Mouse (Mus musculus): ENCODE data around the gene Nol12. TPM values are rescaled to one million over a fixed set of nuclear protein-coding genes. Genes with fewer than 3 reads are reported as not detected.

Gene Nol12
- 19.3 and 24.1 TPM in 2 replicates for polyA plus RNA-seq (2012; rRNA removed)

DNA sequence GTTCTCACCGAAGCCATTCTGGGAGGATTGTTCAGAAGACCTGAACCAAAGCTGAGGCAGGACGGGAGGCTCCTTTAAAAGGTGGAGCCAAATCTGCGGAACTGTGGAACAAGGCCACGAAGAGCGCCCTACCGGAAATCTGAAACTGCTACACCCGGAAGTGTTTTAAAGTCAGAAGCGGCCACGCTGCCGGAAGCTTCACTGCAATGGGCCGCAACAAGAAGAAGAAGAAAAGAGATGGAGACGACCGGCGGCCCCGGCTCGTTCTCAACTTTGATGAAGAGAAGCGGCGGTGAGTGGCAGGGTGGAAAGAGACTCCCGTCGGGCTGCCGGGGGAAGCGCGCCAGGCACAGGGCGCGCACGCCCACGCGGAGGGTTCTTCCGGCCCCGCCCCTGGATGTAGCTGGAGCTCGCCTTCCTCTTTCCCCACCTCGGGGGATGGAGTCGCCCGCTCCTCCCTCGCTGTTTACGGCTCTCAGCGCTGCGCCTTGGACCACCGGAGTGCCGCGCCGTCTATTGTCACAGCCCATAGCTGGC is at the start of gene Nol12:
TSS of gene Nol12 (plus strand) at position 150 of the 537 bp plus-strand sequence.
- Histone ChIP-seq H3K36me3 (ENCODE audit: control insufficient read depth, insufficient read depth, low read length) (no peaks in the 10 kb centered on the region), H3K27me3 (replicated peaks; ENCODE audit: control insufficient read depth, insufficient read depth, low read length) (no peaks in the 10 kb centered on the region), H3K27ac (ENCODE audit: insufficient read depth, low read depth, low read length) (peak within 1 kb of the TSS; percentile 37; the same call in 1 of the 2 replicates), H3K4me3 (ENCODE audit: insufficient read depth, low read depth, low read length) (peak within 1 kb of the TSS; percentile 83), H3K4me1 (ENCODE audit: control insufficient read depth, insufficient read depth, low read length) (0 out of 2 replicates have a peak, but pooled peaks cover 4% of the 10 kb centered on the region)
- under 1% methylated on average over 42 of the region's 42 CpGs for WGBS
- TF ChIP-seq POLR2A (IDR thresholded peaks at IDR 0.05; ENCODE audit: low read depth, low read length) (peak; percentile 20), CTCF (conservative IDR thresholded peaks at IDR 0.05; ENCODE audit: insufficient read depth, insufficient read length, low read depth, low read length) (0 out of 2 replicates have a peak, but pooled peaks have one; percentile 5)
- peak; percentile 93 for DNase-seq

DNA sequence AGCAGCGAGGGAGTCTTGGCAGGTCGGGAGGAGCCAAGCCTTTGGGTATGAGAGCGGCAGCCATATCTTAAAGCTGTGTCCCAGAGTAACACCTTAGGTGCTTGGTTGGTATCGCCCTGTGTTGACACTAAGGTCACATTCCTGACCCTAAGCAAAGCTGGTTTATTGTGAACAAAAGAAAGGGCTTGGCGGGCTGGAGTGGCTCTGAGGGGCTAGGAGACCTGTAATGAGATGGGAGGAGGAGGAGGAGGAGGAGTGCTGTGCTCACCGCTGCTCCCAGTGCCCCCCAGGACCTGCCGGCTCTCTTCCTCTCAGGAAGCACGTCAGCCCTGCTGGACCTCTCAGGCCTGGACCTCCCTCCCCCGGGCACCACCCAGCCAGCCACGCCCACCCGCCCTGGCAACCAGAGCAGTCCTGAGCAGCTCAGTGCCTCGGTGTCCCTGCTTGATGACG is 45.3 kb upstream of the Nol12 start:
- DNase-seq = no peak
- Histone ChIP-seq H3K27me3 (replicated peaks; ENCODE audit: control insufficient read depth, insufficient read depth, low read length) (no peaks in the 10 kb centered on the region), H3K27ac (ENCODE audit: insufficient read depth, low read depth, low read length) (no peak overlapping the region), H3K36me3 (ENCODE audit: control insufficient read depth, insufficient read depth, low read length) (peaks cover 1% of the 10 kb centered on the region), H3K4me1 (ENCODE audit: control insufficient read depth, insufficient read depth, low read length) (no peaks in the 10 kb centered on the region), H3K4me3 (ENCODE audit: insufficient read depth, low read depth, low read length) (no peak overlapping the region)
- 51% methylated on average over 13 of the region's 13 CpGs for WGBS
- TF ChIP-seq POLR2A (IDR thresholded peaks at IDR 0.05; ENCODE audit: low read depth, low read length) (no peak), CTCF (conservative IDR thresholded peaks at IDR 0.05; ENCODE audit: insufficient read depth, insufficient read length, low read depth, low read length) (no peak)

DNA sequence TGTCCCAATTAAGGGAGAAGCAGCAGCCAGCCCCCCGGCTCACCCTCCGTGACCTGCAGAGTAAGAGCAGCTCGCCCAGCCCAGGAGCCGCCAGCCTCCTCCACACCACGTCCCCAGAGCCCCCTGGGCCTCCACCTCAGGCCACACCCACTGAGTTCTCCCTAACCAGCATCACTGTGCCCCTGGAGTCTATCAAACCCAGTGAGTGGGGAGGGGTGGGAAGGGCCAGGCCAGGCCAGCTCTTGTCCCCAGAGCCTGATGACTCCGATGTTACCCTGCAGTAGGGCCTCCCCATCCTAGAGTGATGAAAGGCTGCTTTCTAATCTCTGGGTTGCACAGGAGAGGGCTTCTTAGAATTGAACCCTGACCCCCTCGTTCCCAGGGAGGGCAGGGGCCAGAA is 42.3 kb upstream of the Nol12 start:
- H3K4me3 ChIP-seq (ENCODE audit: insufficient read depth, low read depth, low read length) = no peak overlapping the region
- TF ChIP-seq POLR2A (IDR thresholded peaks at IDR 0.05; ENCODE audit: low read depth, low read length) (no peak), CTCF (conservative IDR thresholded peaks at IDR 0.05; ENCODE audit: insufficient read depth, insufficient read length, low read depth, low read length) (no peak)
- H3K4me1 ChIP-seq (ENCODE audit: control insufficient read depth, insufficient read depth, low read length) = no peaks in the 10 kb centered on the region
- WGBS = 68% methylated on average over 7 of the region's 7 CpGs
- no peaks in the 10 kb centered on the region for H3K27me3 ChIP-seq (replicated peaks; ENCODE audit: control insufficient read depth, insufficient read depth, low read length)
- no peaks in the 10 kb centered on the region; the same call in none of the 2 replicates for H3K36me3 ChIP-seq (ENCODE audit: control insufficient read depth, insufficient read depth, low read length)
- H3K27ac ChIP-seq (ENCODE audit: insufficient read depth, low read depth, low read length) = no peak overlapping the region
- DNase-seq = no peak

GRCm38 (mm10) chr15:78894726-78895125 is 40.0 kb upstream of the Nol12 start:
- no peak for DNase-seq
- 79% methylated on average over 13 of the region's 13 CpGs for WGBS
- no peak for TF ChIP-seq POLR2A (IDR thresholded peaks at IDR 0.05; ENCODE audit: low read depth, low read length)
- no peak for TF ChIP-seq CTCF (conservative IDR thresholded peaks at IDR 0.05; ENCODE audit: insufficient read depth, insufficient read length, low read depth, low read length)
- H3K36me3 ChIP-seq (ENCODE audit: control insufficient read depth, insufficient read depth, low read length) = no peaks in the 10 kb centered on the region
- no peak overlapping the region for H3K4me3 ChIP-seq (ENCODE audit: insufficient read depth, low read depth, low read length)
- no peak overlapping the region for H3K27ac ChIP-seq (ENCODE audit: insufficient read depth, low read depth, low read length)
- H3K4me1 ChIP-seq (ENCODE audit: control insufficient read depth, insufficient read depth, low read length) = no peaks in the 10 kb centered on the region
- H3K27me3 ChIP-seq (replicated peaks; ENCODE audit: control insufficient read depth, insufficient read depth, low read length) = no peaks in the 10 kb centered on the region

DNA sequence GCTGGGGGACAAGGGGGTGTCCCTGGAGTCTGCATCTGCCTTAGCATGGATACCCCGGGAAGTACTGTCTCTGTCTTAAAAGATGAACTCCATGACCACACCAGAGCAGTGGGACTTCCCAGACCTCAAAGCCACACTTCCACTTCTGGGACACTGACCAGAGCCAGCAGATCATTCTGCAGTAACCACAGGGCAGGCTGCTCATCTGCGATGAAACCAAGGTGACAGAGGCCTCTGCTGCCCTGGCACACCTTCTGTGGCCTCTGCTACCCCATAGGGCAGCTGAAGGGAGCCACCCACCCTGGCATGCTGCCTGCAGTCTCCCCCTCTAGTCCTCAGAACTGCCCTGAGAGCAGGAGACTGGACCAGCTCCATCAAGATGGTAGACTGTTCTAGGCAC is 39.0 kb upstream of the Nol12 start:
- 0 out of 2 replicates have a peak overlapping the region, but pooled peaks have one; percentile 5 for H3K27ac ChIP-seq (ENCODE audit: insufficient read depth, low read depth, low read length)
- no peak overlapping the region for H3K4me3 ChIP-seq (ENCODE audit: insufficient read depth, low read depth, low read length)
- H3K27me3 ChIP-seq (replicated peaks; ENCODE audit: control insufficient read depth, insufficient read depth, low read length) = no peaks in the 10 kb centered on the region
- WGBS = 67% methylated on average over 2 of the region's 2 CpGs
- H3K36me3 ChIP-seq (ENCODE audit: control insufficient read depth, insufficient read depth, low read length) = no peaks in the 10 kb centered on the region
- DNase-seq = no peak
- no peaks in the 10 kb centered on the region for H3K4me1 ChIP-seq (ENCODE audit: control insufficient read depth, insufficient read depth, low read length)
- no peak for TF ChIP-seq CTCF (conservative IDR thresholded peaks at IDR 0.05; ENCODE audit: insufficient read depth, insufficient read length, low read depth, low read length)
- TF ChIP-seq POLR2A (IDR thresholded peaks at IDR 0.05; ENCODE audit: low read depth, low read length) = no peak

GRCm38 (mm10) chr15:78896149-78896548 is 38.6 kb upstream of the Nol12 start:
- H3K27me3 ChIP-seq (replicated peaks; ENCODE audit: control insufficient read depth, insufficient read depth, low read length) = no peaks in the 10 kb centered on the region
- no peaks in the 10 kb centered on the region for H3K36me3 ChIP-seq (ENCODE audit: control insufficient read depth, insufficient read depth, low read length)
- 79% methylated on average over 3 of the region's 3 CpGs for WGBS
- TF ChIP-seq POLR2A (IDR thresholded peaks at IDR 0.05; ENCODE audit: low read depth, low read length) (no peak), CTCF (conservative IDR thresholded peaks at IDR 0.05; ENCODE audit: insufficient read depth, insufficient read length, low read depth, low read length) (no peak)
- H3K4me3 ChIP-seq (ENCODE audit: insufficient read depth, low read depth, low read length) = no peak overlapping the region
- DNase-seq = peak; percentile 18
- no peaks in the 10 kb centered on the region for H3K4me1 ChIP-seq (ENCODE audit: control insufficient read depth, insufficient read depth, low read length)
- H3K27ac ChIP-seq (ENCODE audit: insufficient read depth, low read depth, low read length) = 0 out of 2 replicates have a peak overlapping the region, but pooled peaks have one; percentile 5

DNA sequence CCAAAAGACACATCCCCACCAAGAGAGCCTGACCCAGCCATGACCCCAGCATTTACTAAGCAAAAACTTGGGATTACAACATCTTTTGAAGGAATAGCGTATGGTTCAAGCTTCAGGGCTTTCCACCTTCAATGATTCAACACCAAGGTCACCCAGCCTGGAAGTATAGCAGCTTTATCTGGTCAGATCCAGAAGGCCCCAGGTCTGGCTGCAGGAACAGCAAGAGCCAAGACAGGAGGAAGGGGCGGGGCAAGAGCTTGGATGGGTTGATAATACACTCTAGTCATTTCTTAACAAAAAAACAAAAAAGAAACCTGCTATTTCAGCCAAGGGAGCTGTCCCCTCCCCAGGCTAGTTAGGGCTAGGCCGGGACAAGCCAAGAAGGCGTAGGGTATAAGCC is 37.2 kb upstream of the Nol12 start:
- Histone ChIP-seq H3K36me3 (ENCODE audit: control insufficient read depth, insufficient read depth, low read length) (no peaks in the 10 kb centered on the region), H3K27me3 (replicated peaks; ENCODE audit: control insufficient read depth, insufficient read depth, low read length) (no peaks in the 10 kb centered on the region), H3K4me3 (ENCODE audit: insufficient read depth, low read depth, low read length) (no peak overlapping the region), H3K27ac (ENCODE audit: insufficient read depth, low read depth, low read length) (0 out of 2 replicates have a peak overlapping the region, but pooled peaks have one; percentile 26), H3K4me1 (ENCODE audit: control insufficient read depth, insufficient read depth, low read length) (no peaks in the 10 kb centered on the region)
- TF ChIP-seq POLR2A (IDR thresholded peaks at IDR 0.05; ENCODE audit: low read depth, low read length) (no peak), CTCF (conservative IDR thresholded peaks at IDR 0.05; ENCODE audit: insufficient read depth, insufficient read length, low read depth, low read length) (no peak)
- 83% methylated on average over 4 of the region's 4 CpGs for WGBS
- DNase-seq = peak; percentile 46
